Mouse (Mus musculus): ENCODE measurements at regions not wholly inside any gene's neighbourhood (a gene's known extent, or its start where the extent isn't known, plus 50 kb on each side); places are given as distances from the start of the nearest gene placed in this dataset.

- no peak for TF ChIP-seq ZMIZ1 (IDR thresholded peaks at IDR 0.05; ENCODE audit: low read depth, low read length)
- TF ChIP-seq SMC3 (IDR thresholded peaks at IDR 0.05; ENCODE audit: low read depth, low read length) = no peak
- no peak for TF ChIP-seq KAT2A (conservative IDR thresholded peaks at IDR 0.05; ENCODE audit: low read depth, low read length)
These were observed 427.4 kb upstream of the Ccnh start (continued) for GRCm38 (mm10) chr13:84761821-84762220.

- Histone ChIP-seq H3K79me2 (ENCODE audit: control insufficient read depth, insufficient read depth, low read length, poor library complexity) (no peaks in the 10 kb centered on the region), H3K9me3 (replicated peaks; ENCODE audit: insufficient read depth, low read length) (no peaks in the 10 kb centered on the region), H3K9ac (ENCODE audit: control insufficient read depth, low read depth, low read length, poor library complexity, severe bottlenecking) (no peak overlapping the region), H3K27me3 (ENCODE audit: control insufficient read depth in 1 of 2, insufficient read depth in 2 of 2, low read length in 2 of 2) (no peaks in the 10 kb centered on the region), H3K4me1 (ENCODE audit: control insufficient read depth in 1 of 2, insufficient read depth in 2 of 2, low read length in 2 of 2) (no peaks in the 10 kb centered on the region), H3K27ac (ENCODE audit: control insufficient read depth, low read depth, low read length) (no peak overlapping the region), H3K4me3 (ENCODE audit: control insufficient read depth in 1 of 2, insufficient read depth in 1 of 2, low read depth in 2 of 2, low read length in 2 of 2) (no peak overlapping the region), H3K36me3 (ENCODE audit: control insufficient read depth in 1 of 2, insufficient read depth in 2 of 2, low read length in 2 of 2) (no peaks in the 10 kb centered on the region)
- no peak for DNase-seq (ENCODE audit: low read depth, low spot score)
- TF ChIP-seq SMC3 (IDR thresholded peaks at IDR 0.05; ENCODE audit: low read depth, low read length) (no peak), TCF12 (IDR thresholded peaks at IDR 0.05; ENCODE audit: low read depth, low read length) (no peak), ELF1 (IDR thresholded peaks at IDR 0.05; ENCODE audit: low read depth, low read length) (no peak), KAT2A (conservative IDR thresholded peaks at IDR 0.05; ENCODE audit: low read depth, low read length) (no peak), SIN3A (IDR thresholded peaks at IDR 0.05; ENCODE audit: low read length) (no peak), NELFE (IDR thresholded peaks at IDR 0.05; ENCODE audit: low read depth, low read length) (no peak), ZNF384 (IDR thresholded peaks at IDR 0.05; ENCODE audit: low read depth, low read length) (no peak), MYB (IDR thresholded peaks at IDR 0.05; ENCODE audit: low read depth, low read length) (no peak), MEF2A (IDR thresholded peaks at IDR 0.05; ENCODE audit: extremely low read depth, insufficient replicate concordance, low read depth, low read length, poor library complexity, severe bottlenecking) (no peak), GATA1 (IDR thresholded peaks at IDR 0.05; ENCODE audit: low read depth, low read length) (no peak), POLR2AphosphoS5 (IDR thresholded peaks at IDR 0.05; ENCODE audit: borderline replicate concordance, low read depth, low read length) (no peak), MAX (IDR thresholded peaks at IDR 0.05; ENCODE audit: low read length) (no peak), USF2 (IDR thresholded peaks at IDR 0.05; ENCODE audit: borderline replicate concordance in 1 of 2, insufficient read depth in 1 of 2, low read depth in 1 of 2, low read length in 2 of 2) (no peak), GABPA (IDR thresholded peaks at IDR 0.05; ENCODE audit: low read depth, low read length) (no peak), MAZ (IDR thresholded peaks at IDR 0.05; ENCODE audit: low read depth, low read length) (no peak), CHD1 (IDR thresholded peaks at IDR 0.05; ENCODE audit: low read depth, low read length) (no peak), TAL1 (IDR thresholded peaks at IDR 0.05; ENCODE audit: low read length) (no peak), TBP (IDR thresholded peaks at IDR 0.05; ENCODE audit: low read depth, low read length) (no peak)
These were observed 425.3 kb upstream of the Ccnh start for GRCm38 (mm10) chr13:84763916-84764315.

DNA sequence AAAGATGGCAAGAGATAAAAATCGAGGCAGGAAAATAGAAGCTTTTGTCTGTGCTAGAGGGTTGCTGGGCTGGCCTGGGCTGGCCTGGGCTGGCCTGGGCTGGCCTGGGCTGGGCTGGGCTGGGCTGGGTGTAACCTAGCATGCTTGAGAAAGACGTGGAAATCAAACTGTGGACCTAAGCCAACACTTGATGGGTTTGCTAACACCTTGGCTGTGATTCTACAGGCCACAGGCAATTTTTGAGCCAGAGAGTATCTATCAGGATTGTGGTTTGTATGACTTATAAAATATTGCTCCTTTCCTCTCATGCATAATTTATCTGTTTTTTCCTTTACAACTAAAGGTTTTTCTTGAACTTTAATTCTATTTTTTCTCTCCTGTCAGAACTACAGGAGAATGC lies 417.3 kb upstream of the Ccnh start:
- no peaks in the 10 kb centered on the region for H3K27me3 ChIP-seq (ENCODE audit: control insufficient read depth in 1 of 2, insufficient read depth in 2 of 2, low read length in 2 of 2)
- no peak for DNase-seq (ENCODE audit: low read depth, low spot score)
- TF ChIP-seq JUND (IDR thresholded peaks at IDR 0.05; ENCODE audit: low read depth, low read length) (no peak), TCF12 (IDR thresholded peaks at IDR 0.05; ENCODE audit: low read depth, low read length) (no peak), USF1 (IDR thresholded peaks at IDR 0.05; ENCODE audit: low read depth, low read length) (no peak), GATA1 (IDR thresholded peaks at IDR 0.05; ENCODE audit: low read depth, low read length) (no peak), POLR2AphosphoS2 (IDR thresholded peaks at IDR 0.05; ENCODE audit: low read length) (no peak), USF2 (IDR thresholded peaks at IDR 0.05; ENCODE audit: borderline replicate concordance in 1 of 2, insufficient read depth in 1 of 2, low read depth in 1 of 2, low read length in 2 of 2) (no peak), MAX (IDR thresholded peaks at IDR 0.05; ENCODE audit: low read length) (no peak), ZC3H11A (IDR thresholded peaks at IDR 0.05; ENCODE audit: low read depth, low read length) (no peak)
- H3K27ac ChIP-seq (ENCODE audit: control insufficient read depth, low read depth, low read length) = no peak overlapping the region
- no peaks in the 10 kb centered on the region for H3K9me3 ChIP-seq (replicated peaks; ENCODE audit: insufficient read depth, low read length)
- no peaks in the 10 kb centered on the region for H3K36me3 ChIP-seq (ENCODE audit: control insufficient read depth in 1 of 2, insufficient read depth in 2 of 2, low read length in 2 of 2)
- no peak overlapping the region for H3K9ac ChIP-seq (ENCODE audit: control insufficient read depth, low read depth, low read length, poor library complexity, severe bottlenecking)
- H3K4me3 ChIP-seq (ENCODE audit: control insufficient read depth in 1 of 2, insufficient read depth in 1 of 2, low read depth in 2 of 2, low read length in 2 of 2) = no peak overlapping the region
- H3K79me2 ChIP-seq (ENCODE audit: control insufficient read depth, insufficient read depth, low read length, poor library complexity) = no peaks in the 10 kb centered on the region
- no peaks in the 10 kb centered on the region for H3K4me1 ChIP-seq (ENCODE audit: control insufficient read depth in 1 of 2, insufficient read depth in 2 of 2, low read length in 2 of 2)

Measured in MEL (cell line).